Mouse (Mus musculus) cerebellum, adult 2 months (tissue): ENCODE measurements around the gene Pcbp1.

Experiments
- CTCF ChIP-seq: fragments of 200-500 bp; IDR thresholded peaks from 2 replicates; pipeline ENCODE4 v1.5.1; 2011; ENCODE audit warnings: low read depth, mild to moderate bottlenecking, control low read depth, low read length, moderate library complexity, borderline replicate concordance; ENCODE audit not compliant: insufficient read depth
- POLR2A ChIP-seq: fragments of 200-500 bp; IDR thresholded peaks from 2 replicates; pipeline ENCODE4 v1.6.1; 2011; ENCODE audit warnings: low read length, control low read depth, borderline replicate concordance; ENCODE audit not compliant: insufficient read depth

DNA sequence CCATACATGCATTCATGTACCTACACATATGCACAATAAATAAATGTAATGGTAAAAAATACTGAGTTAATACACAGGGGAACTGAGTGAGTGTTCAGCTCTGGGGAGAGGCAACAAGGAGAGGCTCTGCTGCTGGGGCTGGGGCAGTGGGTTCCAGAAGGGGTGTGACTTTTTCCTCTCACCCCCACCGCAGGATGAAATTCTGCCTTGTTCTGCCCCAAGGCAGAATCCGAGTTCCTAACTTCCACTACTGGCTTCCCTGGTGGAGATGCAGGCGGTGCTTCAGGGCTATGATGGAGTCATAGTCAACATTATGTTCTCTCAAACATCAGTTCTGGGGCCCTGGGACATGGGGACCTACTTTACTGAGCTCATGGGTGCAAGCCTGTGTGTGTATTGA lies 19.8 kb downstream of the Pcbp1 start:
- TF ChIP-seq CTCF = no peak
- TF ChIP-seq POLR2A = no peak
